Mouse (Mus musculus) telencephalon, adult 2 months (tissue): ENCODE measurements around the gene Ice1.

Experiments
- DNase-seq: peaks from one replicate; pipeline ENCODE4 v3.0.0-alpha.2; 2011; ENCODE audit warnings: low read depth, low spot score

Gene Ice1

DNA sequence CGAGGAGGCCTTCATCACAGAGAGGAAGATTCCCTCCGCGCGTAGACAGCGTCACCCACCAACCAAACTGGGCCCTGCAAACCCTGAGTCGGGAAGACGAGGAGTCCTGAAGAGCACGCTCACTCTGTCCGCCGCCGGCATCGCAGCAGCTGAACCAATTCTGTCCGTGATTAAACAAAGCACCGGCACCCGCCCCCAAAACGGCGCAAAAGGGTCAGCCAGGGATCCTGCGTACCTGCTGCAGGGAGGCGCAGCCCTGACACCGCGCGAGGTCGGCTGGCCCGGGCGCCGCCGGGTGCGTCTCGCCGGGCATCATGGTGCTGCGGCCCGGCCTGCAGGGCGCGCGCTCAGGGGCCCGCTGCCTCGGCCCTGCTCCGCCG lies at the start of gene Ice1:
TSS of gene Ice1 (minus strand) at position 353 of the 380 bp plus-strand sequence.
- DNase-seq: peak; percentile 22

DNA sequence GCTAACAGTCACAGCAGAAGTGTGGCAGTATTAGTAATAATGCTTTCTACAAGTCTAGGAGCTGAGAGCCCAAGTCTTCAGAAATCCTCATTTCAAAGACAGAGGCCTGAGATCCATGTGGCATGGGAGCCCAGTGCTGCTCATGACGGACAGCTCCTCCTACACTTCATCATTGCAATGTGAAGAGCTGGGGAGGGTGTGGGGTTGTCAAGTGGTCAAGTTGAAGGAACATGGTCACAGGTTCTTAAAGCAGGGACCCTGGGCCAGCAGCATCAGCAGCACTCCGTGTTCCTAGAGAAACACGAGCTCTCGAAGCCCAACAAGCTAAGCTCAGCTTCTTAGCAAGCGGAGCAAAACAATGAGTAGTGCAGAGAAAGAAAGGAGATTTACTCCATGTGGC lies 48.4 kb upstream of the Ice1 start:
- no peak for DNase-seq

DNA sequence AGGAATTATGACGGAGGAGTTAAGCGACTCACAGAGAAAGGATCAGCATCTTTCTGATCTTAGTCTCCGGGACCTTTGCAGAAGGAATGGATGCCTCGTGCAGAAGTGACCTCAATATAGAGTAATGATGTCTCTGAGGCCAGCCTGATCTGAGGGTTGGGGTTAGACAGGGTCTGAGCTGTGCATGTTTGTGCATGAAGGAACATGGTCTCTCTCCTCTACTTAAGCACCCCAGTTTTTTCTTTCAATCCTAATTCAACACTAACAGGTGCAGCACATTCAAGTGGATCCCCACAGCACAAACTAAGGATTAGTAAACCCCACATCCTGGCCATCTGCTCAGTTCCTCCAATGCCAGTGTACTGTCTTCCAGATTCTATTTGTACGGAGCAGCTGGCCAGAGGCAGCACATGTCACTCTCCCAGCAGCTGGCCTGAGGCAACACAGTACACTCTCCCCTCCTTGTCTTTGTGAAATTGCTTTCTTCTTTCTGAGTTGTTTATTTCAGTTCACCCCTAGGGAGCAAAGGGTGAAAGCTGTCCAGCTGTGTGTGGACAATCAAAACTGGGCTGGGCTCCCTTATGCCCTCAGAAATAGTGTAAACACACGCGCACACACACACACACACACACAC lies 47.7 kb upstream of the Ice1 start:
- no peak for DNase-seq

DNA sequence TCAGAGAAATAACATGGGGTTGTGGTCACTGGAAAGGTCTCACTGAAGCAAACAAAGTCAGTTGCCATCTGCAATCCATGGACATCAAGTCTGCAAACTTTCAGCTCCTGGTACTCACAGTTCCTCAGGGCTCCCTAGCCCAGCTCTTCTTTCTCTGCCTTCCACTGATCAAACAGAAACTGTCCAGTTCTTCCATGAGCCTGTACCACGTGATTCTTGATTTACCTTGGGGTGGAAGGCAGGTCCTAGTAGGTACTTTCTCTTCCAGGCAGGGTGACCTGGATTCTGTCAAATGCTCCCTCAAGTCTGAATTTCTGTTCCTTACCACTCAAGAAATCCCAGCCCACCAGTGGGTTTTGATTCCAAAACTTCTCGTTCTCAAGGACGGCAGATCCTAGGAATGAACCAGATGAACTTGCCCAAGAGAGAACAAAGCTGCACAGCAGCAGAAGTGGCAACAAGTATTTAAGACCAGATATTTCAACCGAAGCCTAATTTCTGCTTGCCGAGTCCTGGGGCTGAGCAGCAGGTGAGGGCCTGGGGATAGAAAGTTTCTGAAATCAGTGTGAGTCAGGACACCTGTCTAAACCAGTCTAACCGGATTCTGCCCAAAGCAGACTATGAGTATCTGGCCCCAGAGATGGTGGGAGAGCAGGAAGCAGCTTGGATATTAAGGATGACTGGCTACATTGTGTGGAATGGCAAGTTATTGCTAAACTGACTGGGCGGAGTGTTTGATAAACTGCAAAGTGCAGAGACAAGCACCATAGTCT lies 44.2 kb upstream of the Ice1 start:
- DNase-seq: no peak

DNA sequence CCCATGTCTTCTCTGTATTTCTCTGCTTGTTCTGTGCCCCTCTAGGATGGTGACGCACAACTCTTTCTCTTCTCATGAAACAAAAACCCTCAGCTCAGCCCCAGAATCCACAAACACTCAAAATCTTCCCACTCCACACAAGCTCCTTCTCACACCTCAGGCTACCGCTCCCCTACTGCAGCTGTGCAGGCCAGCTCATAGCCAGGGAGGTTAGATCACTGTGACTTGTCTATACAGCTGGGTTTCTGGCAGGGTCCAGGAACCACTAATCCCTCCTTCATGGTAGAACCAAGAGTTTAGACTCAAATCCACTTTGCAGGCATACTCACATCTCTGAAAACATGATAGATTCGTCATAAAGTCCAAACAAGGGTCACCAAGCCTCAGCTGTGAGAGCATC lies 42.9 kb upstream of the Ice1 start:
- DNase-seq: no peak

DNA sequence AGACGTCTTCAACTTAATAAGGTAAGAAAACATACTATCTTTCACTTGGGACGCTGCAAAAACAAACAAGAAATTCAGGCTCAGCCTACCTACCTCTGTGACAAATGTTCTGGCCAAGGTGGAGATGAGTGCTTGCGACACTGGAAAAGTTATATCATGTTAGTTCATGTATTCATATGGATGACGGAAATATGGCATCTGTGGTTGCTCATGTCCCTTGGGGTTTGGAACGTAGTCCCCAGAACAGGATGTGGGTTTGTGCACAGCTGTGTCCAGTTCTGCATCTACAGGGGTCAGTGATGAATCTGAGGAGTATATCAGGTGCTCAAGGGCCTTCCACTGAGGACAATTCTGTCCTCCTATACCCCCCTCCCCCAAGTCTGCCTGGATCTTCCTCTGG lies 40.3 kb upstream of the Ice1 start:
- no peak for DNase-seq

DNA sequence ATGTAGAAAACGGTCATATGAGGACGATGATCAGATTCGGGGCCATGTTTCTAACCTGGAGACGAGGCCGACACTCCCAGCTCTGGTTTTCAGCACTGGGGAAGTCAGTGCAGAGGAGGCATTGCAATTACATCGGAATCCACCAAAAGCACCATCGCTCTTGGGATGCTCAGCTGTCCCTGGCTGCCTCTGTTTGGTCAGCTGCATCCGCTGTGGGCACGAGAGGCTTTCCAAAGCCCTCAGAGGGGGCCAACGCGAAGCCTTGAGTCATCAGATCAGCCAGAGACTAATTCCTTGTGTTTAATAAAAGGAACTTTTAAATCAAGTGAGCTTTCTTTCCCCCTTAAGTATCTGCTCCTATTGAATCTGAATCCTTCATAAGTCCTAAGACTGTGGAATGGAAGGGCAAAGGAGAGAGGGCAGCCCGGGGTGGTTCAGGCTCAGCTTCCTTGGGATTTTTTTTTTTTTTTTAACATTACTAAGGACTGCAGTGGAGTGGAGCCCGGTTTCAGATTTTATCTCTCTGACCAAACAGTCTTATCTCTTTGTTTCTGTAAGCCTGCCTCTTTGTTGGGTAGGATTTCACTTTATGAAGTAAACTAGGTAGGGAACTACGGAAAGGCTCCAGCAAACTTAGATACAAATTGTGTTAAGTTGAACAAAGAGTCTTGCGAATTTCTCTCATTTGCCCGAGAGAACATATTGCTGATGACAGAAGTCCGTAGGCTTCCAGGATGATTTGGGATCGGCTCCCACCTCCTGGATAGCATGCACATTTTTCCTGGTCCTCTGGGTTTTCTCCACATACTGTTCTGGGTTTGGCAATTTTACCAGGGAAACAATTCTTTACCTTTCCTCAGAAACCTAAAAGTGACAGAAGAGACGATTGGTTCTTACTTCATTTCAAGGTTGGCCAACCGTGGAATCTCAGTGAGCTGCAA lies 39.1 kb upstream of the Ice1 start:
- peak; percentile 34 for DNase-seq

DNA sequence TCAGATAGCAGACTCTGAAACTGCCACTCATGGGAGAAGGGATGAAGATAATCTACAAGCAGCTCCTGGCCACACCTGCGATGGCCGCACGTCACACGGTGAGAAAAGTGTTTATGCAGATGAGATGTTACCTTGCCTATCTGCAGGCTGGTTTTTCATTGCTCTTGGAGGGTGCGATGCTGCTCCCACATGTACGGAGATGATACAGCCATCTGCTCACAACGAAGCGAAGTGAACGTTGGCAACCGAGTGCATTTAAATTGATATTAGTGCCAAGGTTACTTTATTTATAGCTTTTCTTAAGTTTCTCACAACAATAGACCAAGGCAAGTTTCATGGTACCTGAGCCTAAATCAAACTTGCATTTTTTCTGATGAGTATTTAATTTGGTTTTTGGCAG lies 37.6 kb upstream of the Ice1 start:
- DNase-seq: peak; percentile 38

DNA sequence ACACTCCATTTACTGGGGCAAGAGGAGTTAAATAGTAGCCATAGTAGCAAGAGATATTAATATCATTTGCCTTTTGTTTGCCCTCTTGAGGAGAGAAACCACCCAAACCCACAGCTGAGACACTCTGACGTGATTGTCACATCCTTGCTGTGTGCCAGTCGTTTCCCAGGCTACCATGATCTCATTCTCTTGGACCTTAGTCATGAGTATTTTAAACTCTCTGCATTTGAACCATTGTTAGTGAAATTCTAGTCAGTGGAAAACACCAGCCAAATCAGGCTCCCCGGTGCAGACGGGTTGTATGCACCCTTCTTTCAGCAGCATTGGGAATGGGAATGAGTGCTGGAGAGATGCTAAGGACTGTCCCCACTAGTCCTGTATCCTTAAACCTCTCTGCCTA lies 32.6 kb upstream of the Ice1 start:
- peak; percentile 52 for DNase-seq

DNA sequence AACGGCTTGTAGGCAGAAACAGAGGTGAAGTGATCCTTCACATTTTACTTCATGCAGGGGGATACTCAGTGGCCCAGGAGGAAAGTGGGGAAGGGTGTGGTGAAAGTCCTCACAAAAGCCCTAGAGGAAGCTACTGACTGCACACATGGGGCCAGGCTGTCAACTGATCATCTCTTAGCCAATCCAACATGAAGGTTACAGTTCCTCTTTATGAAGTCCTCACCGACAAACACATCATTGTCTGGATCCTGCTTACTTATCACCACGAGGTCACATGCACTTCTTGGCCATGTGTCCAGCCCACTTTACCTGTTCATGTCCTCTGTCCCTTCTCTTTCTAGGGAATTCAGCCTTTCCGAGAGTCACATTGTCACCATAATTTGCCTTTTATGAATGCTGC lies 22.3 kb upstream of the Ice1 start:
- no peak for DNase-seq

DNA sequence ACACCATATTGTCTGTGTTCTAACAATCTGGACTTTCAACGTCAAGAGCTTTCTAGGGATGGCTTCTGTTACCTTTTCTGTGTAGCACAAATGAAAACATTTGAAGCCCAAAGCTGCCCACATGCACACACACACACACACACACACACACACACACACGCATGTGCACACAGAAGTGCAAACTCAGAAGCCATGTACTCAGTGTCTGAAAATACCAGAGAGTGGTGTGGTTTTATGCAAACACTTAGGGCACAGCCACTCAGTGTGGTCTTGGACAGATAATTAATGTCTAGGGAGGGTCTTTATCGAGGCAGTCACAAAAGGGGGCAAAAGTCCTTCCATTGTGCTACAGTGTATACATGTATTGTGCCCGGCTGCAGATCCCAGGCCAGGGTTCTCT lies 19.3 kb upstream of the Ice1 start:
- DNase-seq: no peak

DNA sequence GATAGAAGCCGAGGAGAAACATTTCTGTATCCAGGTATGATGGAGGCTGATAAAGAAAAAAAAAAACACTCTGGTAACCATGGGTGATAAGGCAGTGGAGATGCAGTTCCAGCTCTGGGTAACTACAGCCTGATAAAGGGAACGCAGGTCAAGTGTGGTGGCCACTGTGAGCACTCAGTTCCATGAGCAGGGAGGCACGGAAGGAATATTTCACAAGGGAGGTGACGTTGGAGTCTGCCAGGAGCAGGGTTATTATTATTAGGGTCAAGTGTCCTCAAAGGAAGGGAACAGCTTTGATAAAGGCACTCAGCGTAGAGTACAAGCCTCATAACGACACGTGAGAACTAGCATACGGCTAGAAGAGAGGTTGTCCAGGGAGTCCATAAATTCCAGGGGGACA lies 18.9 kb upstream of the Ice1 start:
- no peak for DNase-seq

DNA sequence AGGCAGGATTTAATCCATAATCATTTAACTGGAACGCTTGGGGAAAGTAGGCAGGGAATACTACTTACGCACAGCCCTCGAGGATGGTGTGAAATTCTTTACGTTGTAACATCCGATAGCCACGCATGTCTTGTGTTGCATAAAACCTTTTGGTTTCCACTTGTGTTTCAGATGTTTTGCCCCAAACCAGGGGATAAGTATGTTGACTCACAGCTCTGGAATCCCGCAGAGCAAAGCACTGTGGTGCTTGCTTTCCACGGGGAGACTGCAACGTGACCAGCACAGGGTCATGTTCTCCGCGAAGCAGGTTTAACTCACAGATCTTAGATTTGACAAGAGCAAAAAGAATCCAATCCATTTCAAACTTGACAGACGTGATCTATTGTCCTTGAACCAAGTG lies 18.1 kb upstream of the Ice1 start:
- no peak for DNase-seq

DNA sequence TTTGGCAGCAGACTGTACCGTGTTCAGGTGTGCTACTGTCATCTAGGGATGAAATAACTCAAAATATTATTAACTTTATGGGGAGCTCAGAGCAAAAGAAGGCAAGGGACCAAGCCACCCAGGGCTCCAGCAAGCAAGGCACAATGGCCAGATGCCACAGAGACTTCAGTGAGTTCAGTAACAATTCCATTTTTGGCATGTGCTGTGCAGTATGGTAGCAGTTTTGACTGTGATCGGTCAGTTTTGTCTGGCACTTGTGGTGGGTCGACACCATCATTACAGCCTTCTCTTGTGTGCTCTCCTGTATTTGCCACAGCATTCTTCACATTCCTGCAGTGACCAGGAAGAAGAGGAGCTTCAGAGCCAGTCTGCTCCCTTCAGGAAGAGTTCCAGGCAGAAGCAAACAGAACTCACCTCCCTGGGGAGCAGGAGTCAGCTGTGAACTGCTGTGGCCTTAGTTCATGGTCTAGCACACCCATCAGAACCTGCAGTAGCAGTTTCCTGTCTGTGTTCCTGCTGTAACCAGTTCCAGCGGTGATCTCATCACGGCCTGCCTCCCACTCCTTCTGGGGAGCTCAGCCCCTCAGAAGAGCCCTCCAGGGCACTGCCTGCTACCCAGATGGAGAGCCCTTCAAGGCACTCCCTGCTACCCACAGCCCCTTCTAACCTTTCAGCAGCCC lies 16.8 kb upstream of the Ice1 start:
- DNase-seq: no peak

DNA sequence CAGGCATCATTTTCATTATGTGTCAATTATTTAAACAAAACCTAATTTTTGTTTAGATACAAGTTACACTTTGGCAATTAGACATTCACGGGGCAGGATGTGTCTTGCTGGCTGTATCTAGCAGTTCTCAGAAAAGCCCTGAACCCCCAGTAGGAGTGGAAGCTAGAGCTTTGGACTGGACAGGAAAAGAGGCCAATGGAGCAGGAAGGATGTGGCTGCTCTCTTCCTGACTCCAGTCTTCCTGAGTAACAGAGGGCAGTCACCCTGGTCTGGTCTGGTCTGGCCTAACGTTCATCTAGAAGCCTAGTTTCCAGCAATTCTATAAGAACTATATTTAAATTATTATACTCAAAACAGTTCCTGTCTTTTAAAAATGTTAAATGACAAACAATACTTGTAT lies 16.0 kb upstream of the Ice1 start:
- DNase-seq: no peak

DNA sequence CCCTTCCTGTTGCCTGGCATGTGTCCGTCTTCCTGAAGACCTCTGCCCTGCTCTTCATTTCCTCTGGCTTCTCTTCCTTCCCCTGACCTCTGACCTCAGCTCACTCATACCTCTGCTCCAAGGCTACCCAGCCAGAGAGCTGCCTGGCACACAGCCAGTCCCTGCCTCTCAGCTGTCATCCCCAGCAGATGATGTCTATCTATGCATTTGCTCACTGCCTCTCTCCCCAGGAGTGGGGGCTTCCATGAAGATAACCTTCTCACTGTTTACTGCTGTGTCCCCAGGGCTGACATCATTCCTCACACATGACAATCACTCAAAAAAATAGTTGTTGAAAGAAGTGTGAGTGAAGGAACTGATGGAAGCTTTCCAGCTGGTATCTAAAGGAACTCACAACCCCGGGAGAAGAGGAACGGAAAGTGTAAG lies 12.6 kb upstream of the Ice1 start:
- DNase-seq: no peak

DNA sequence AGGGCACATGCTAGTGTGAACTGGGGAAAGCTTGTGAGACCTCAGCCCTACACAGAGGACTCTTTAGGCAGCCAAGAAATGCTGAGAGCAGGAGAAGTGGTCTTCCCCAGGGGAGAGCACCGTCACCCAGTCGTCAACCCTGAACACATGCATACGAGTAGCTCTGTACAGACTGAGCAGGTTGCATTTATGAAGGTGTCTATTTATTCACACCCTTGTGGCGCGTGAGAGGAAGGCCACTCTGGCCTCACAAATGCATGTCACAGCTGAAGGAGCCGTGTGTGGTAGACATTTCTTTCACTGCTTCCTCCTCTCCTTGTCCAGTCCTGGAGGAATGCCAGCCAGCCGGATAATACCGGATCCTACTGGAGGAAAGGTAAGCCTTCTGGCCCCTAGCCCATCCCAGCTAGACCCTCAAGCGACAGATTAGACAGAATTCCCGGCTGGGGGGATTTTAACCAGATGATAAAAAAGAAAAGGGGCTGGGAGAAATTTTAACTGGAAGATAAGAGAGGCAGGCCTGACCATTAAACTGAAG lies 8.6 kb upstream of the Ice1 start:
- no peak for DNase-seq

DNA sequence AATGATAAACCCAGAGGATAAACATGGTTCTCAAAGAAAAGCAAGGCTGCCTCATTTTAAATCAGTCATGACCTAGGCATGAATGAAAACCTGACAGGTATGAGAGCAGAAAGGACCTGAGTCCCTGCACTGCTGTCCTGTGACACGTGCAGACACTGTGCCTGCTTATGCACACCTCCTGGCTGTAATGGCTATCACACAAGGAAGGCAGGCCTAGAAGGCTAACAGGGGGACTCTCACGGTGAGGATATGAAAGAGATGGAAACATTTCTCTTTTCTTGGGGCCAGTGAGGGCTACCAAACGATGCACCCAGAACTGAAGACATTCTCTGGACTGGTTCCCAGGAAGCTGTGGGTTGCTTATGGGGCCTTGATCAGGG lies 6.6 kb upstream of the Ice1 start:
- DNase-seq: no peak

DNA sequence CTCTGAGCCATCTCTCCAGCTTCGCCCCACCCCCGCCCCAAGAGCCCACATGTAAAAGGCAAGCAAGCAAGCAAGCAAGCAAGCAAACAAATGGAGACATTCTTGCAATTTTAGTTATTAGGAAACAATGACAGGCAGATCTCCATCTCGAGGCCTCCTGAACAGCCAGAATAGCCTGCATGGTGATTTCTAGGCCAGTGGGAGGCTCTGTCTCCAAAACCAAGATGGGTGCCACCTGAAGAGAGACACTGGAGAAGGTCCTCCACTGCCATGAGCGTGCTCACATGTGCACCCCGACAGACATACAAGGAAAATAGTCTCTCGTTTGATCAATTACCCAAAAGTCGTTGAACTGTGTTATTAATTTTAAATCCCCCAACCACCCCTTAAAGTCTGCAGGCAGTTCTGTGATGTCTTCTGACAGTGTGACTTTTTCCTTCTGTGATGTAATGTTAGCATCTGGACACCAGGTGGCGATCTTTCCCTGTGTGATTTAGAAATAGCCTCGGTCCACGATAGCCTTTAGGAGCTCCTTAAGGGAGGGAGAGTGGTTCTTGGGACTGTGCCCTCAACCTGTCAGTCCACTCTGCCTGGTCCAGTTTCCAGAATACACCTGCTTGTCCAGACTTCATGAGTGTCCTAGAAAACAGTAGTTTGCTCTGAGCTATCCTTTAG lies 6.1 kb upstream of the Ice1 start:
- peak; percentile 38 for DNase-seq

DNA sequence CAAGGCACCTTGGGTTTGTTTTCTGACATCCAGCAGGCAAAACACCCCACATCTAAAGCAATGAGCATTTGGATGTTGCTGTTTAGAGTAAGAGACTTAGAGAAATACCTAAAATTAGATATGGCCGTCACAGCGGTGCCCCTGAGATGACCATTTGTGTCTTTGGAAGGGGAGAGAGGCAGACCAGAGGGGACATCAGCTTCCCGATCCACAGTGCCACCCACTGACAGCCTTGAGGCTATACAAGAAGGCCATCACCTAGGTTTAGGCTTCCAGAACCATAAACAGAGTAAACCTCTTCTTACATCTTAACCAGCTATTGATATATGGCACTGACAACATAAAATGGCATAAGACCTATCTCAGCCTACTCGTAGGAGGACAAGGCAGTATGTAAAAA lies 4.5 kb upstream of the Ice1 start:
- no peak for DNase-seq

DNA sequence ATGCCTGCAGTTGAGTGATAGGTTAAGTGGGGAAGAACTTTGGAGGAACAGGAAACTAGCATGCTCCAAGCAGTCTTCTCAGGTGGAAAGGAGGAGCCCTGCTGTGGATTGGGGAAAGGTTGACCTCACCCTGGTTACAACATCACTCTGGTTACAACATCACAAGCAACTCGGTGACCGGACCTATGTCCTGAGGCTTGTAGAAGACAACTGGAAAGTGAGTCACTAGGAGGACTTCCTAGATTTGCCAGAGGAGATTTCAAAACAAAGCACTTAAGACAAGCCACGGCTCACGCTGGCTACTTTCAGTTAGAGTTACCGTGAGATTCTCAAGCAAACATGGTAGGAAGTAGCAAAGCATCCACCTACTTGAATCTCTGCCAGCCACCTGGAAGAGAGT lies 3.9 kb upstream of the Ice1 start:
- DNase-seq: no peak
